Mouse (Mus musculus): Measurements from ENCODE around the gene Fam228b.

GRCm38 (mm10) chr12:4816680-4817360 is 47.8 kb upstream of the Fam228b start:
- no peak for TF ChIP-seq POLR2A (IDR thresholded peaks at IDR 0.05; ENCODE audit: insufficient read depth, low read depth, low read length)
- no peak for TF ChIP-seq CTCF (IDR thresholded peaks at IDR 0.05)
- TF ChIP-seq EP300 (IDR thresholded peaks at IDR 0.05; ENCODE audit: insufficient read depth, low read depth, low read length), result no peak

Measured in heart, adult 2 months (tissue).